Mouse (Mus musculus): Measurements from ENCODE around the gene Prkn.

DNA sequence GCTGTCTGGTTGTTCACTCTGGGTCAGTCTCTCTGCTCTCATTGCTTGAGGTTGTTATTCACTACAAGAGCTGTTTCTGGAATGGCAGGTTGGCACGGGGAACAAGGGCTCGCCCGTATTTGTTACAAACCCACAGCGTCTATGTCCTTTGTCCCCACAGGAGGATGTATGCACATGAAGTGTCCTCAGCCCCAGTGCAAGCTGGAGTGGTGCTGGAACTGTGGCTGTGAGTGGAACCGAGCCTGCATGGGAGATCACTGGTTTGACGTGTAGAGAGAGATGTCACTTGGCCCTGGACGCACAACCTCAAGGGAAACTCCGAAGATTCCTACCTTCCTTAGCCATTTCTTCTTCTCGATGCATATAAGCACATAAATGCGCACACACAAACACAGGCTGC lies 1221.2 kb downstream of the Prkn start:
- TF ChIP-seq CTCF (IDR thresholded peaks at IDR 0.05; ENCODE audit: borderline replicate concordance, insufficient read depth, low read length) (no peak), POLR2A (IDR thresholded peaks at IDR 0.05; ENCODE audit: low read depth, low read length) (no peak)
